Mouse (Mus musculus) C2C12 (cell line): ENCODE data around the gene Pigq.

ENCODE experiments used
- CTCF ChIP-seq: IDR thresholded peaks from one replicate; pipeline ENCODE4 v1.5.1; 2011; ENCODE audit not compliant: control insufficient read depth, insufficient read depth, insufficient read length
- MAX ChIP-seq: IDR thresholded peaks from one replicate; pipeline ENCODE4 v1.6.1; 2011; ENCODE audit warnings: mild to moderate bottlenecking, control low read depth

DNA sequence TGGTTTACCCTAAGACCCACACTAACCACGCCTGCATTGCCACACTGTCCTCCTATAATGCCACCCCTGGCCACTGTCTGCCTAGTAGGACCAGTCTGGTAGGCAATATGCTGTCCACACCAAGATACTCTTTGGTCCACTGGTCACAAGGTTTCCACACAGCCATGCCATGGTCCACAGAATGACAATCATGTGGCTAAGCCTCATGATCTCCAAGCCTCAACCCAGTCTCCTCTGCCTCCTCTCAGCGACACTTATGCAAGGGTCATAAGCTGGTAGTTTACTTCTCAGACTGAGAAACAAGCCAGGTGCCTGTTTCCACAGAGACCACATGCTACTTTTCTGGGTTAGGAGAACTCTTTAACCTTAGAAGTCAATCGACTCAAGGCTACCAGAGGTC lies 38.2 kb upstream of the Pigq start:
- no peak for TF ChIP-seq CTCF
- no peak for TF ChIP-seq MAX
